Mouse (Mus musculus): ENCODE data around the gene Gja3.

DNA sequence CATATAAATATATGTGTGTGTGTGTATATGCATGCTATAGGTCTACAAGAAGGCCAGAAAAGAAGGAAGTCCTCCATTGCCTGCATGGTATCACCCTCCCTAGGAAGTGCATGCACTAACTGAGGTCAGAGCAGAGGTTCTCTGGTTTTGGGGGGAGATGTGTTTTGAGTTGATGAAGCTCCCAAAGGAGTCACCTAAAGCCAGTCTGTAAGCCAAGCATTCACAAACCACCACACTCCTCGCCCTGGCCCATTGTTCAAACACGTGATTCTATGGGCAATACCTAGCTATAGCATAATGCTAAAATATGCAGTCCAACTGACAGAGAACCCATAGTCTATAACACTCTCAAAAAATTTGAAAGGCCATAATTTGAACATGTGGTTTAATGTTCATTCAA, 39.5 kb downstream of the Gja3 start:
- TF ChIP-seq CTCF (IDR thresholded peaks at IDR 0.05; ENCODE audit: low read depth), result no peak
- no peak for TF ChIP-seq EP300 (optimal IDR thresholded peaks at IDR 0.05)

Data from stomach, postnatal 0 days (tissue).